Mouse (Mus musculus) olfactory bulb, adult 2 months (tissue): ENCODE measurements around the gene Esyt2.

Experiments used
- CTCF ChIP-seq: fragments of 200-500 bp; IDR thresholded peaks from 2 replicates; pipeline ENCODE4 v1.5.1; 2012; ENCODE audit warnings: low read depth, mild to moderate bottlenecking, low read length, moderate library complexity; ENCODE audit not compliant: insufficient read depth
- POLR2A ChIP-seq: fragments of 200-500 bp; IDR thresholded peaks from 2 replicates; pipeline ENCODE4 v1.6.1; 2012; ENCODE audit warnings: mild to moderate bottlenecking, low read depth, low read length, moderate library complexity; ENCODE audit not compliant: insufficient read depth

GRCm38 (mm10) chr12:116325545-116325944, 44.5 kb downstream of the Esyt2 start:
- no peak for TF ChIP-seq POLR2A
- TF ChIP-seq CTCF = no peak
